Mouse (Mus musculus) forebrain, embryonic 12.5 days (tissue): ENCODE measurements at regions not wholly inside any gene's neighbourhood (a gene's known extent, or its start where the extent isn't known, plus 50 kb on each side); places are given as distances from the start of the nearest gene placed in this dataset.

Experiments
- ATAC-seq: fragments of 200-750 bp; cut with Nextera tagmentation; 2 replicates; pipeline ENCODE4 v1.8.0; 2017; ENCODE audit warnings: moderate TSS enrichment; ENCODE audit not compliant: low FRiP score
- H3K27ac ChIP-seq: fragments of 300-500 bp; sonication (generic); 2 replicates; pipeline ENCODE4 v1.5.1; 2016; ENCODE audit warnings: mild to moderate bottlenecking
- H3K27me3 ChIP-seq: fragments of 300-500 bp; sonication (generic); 2 replicates; pipeline ENCODE4 v1.6.1; 2016; ENCODE audit warnings: mild to moderate bottlenecking
- H3K36me3 ChIP-seq: fragments of 300-500 bp; sonication (generic); replicated peaks from 2 replicates; pipeline ENCODE4 v1.6.1; 2016; ENCODE audit warnings: mild to moderate bottlenecking
- H3K4me1 ChIP-seq: fragments of 300-500 bp; sonication (generic); 2 replicates; pipeline ENCODE4 v1.6.1; 2016
- H3K4me2 ChIP-seq: fragments of 300-500 bp; sonication (generic); 2 replicates; pipeline ENCODE4 v1.6.1; 2016; ENCODE audit warnings: mild to moderate bottlenecking, moderate library complexity
- H3K4me3 ChIP-seq: fragments of 300-500 bp; sonication (generic); replicated peaks from 2 replicates; pipeline ENCODE4 v1.5.1; 2016; ENCODE audit warnings: mild to moderate bottlenecking
- H3K9ac ChIP-seq: fragments of 300-500 bp; sonication (generic); 2 replicates; pipeline ENCODE4 v1.6.1; 2016; ENCODE audit warnings: mild to moderate bottlenecking
- H3K9me3 ChIP-seq: fragments of 300-500 bp; sonication (generic); 2 replicates; pipeline ENCODE4 v1.6.1; 2016
- WGBS: fragments of 180-500 bp; shearing (Covaris S2); methylation state at CpG from one replicate; pipeline ENCODE4 v1.1.7; 2016; 5-methylcytosine and 5-hydroxymethylcytosine counted together

- H3K4me1 ChIP-seq, result no peaks in the 10 kb centered on the region
- no peak for ATAC-seq
- no peak overlapping the region for H3K9ac ChIP-seq
- H3K27me3 ChIP-seq, result no peaks in the 10 kb centered on the region
- H3K27ac ChIP-seq, result no peak overlapping the region
- H3K4me3 ChIP-seq, result no peak overlapping the region
- 73% methylated on average over 1 of the region's 1 CpGs for WGBS
- H3K9me3 ChIP-seq, result no peaks in the 10 kb centered on the region
- no peak overlapping the region for H3K4me2 ChIP-seq
- H3K36me3 ChIP-seq, result no peaks in the 10 kb centered on the region
These were observed 73.9 kb upstream of the Defb41 start for GRCm38 (mm10) chr1:18338871-18339270.
